Mouse (Mus musculus) adrenal gland, adult 2 months (tissue): ENCODE results near the gene Paox. TPM values are rescaled to one million over a fixed set of nuclear protein-coding genes. Genes with fewer than 3 reads are reported as not detected.
A peak's percentile ranks its signal among the peaks of the same experiment; 100 is the strongest.

ENCODE experiments used
- DNase-seq: peaks from one replicate; pipeline ENCODE4 v3.0.0; 2021
- long read RNA-seq: library from polyadenylated mRNA; stranded (forward); transcript quantifications from one replicate; pipeline ENCODE4 v2.0.0, GENCODE M21; 2021
- polyA plus RNA-seq: library from polyadenylated mRNA; depleted of rRNA; stranded (reverse); fragments of >200 nt; gene quantifications from 2 replicates; pipeline ENCODE4 v1.2.3, GENCODE M21; 2012; rRNA removed
- total RNA-seq, 2 experiments: library from RNA; stranded (reverse); gene quantifications; 2 replicates each; pipeline ENCODE4 v1.2.3; 2021

Gene Paox
- total RNA-seq (10 to 100 TPM; 19.4 to 22.6 TPM), polyA plus RNA-seq (14.9 and 18.9 TPM in 2 replicates)
- long read RNA-seq, full-length matches to known transcripts: 14 of 20 reads
- long read RNA-seq, partial matches to known transcripts: 2 of 20 reads
- long read RNA-seq, other reads (novel, unspliced or antisense): 4 of 20 reads

- DNase-seq: peak; percentile 86
These were observed at the start of gene Paox for GRCm38 (mm10) chr7:140115583-140116328. TSS of gene Paox (plus strand) at chr7:140115799.

- DNase-seq: no peak
These were observed 48.2 kb upstream of the Paox start for GRCm38 (mm10) chr7:140067397-140067796.

DNA sequence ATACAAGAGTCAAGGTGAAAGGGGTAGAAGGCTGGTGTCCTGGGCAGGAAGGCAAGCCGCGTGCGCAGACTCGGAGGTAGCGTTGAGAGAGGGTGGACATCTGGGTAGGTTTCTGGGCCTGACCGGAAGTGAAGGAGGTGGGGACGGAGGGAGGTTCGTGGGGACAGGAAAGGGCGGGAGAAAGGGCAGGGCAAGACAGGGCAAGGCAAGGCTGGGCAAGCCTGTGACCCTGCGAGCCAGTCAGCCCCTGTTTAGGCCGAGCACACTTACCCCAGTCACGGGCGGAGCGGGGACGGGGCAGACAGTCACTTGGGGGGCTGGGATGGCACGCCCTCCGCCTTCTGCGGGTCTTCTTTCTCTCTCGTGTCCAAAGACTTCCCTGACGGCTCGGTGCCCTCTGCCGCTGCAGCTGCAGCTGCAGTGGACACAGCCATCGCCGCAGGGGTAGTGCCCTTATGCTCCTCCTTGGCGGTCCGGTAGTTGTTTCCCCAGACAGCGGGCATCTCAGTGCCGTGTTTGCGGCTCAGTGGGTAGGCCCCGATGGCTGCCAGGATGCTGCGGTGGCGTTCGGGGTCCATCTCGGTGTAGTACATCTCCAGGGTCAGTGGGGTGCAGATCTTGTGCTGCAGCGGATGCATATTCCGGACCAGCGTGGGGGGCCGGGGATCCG, 45.4 kb upstream of the Paox start:
- peak; percentile 21 for DNase-seq

GRCm38 (mm10) chr7:140077698-140078097, 37.9 kb upstream of the Paox start:
- DNase-seq: no peak

GRCm38 (mm10) chr7:140078711-140079110, 36.9 kb upstream of the Paox start:
- peak; percentile 62 for DNase-seq

- DNase-seq: peak; percentile 89
These were observed 35.0 kb upstream of the Paox start for GRCm38 (mm10) chr7:140080503-140081156.

- no peak for DNase-seq
These were observed 34.0 kb upstream of the Paox start for GRCm38 (mm10) chr7:140081408-140082241.

DNA sequence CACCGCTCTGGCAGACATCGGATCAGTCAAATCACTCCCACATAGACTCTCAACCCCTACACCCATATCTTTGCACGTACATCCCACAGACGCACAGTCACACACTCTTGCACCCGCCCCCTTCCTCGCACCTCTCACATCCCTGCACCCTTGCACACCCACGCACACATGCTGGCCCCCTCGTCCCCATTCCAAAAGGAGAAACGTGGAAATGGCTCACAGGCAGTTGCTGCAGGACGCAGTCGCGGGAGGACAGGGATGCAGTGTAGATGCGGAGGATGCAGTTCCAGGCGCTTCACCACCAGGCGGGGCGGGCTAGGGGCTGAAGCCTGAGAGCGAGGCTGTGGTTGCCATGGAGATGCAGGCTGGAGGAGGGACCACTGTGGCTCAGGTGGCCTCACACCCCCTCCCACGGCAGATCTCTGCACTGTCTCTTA, 33.3 kb upstream of the Paox start, which contains the start of gene Caly:
Caly (minus strand) TSS at position 307 of the 437 bp plus-strand sequence.
- no peak for DNase-seq

GRCm38 (mm10) chr7:140090601-140091000, 25.0 kb upstream of the Paox start:
- no peak for DNase-seq

GRCm38 (mm10) chr7:140092924-140093528, 22.6 kb upstream of the Paox start, which contains the start of gene Prap1:
TSS of gene Prap1 (plus strand) at chr7:140093395.
- no peak for DNase-seq

DNA sequence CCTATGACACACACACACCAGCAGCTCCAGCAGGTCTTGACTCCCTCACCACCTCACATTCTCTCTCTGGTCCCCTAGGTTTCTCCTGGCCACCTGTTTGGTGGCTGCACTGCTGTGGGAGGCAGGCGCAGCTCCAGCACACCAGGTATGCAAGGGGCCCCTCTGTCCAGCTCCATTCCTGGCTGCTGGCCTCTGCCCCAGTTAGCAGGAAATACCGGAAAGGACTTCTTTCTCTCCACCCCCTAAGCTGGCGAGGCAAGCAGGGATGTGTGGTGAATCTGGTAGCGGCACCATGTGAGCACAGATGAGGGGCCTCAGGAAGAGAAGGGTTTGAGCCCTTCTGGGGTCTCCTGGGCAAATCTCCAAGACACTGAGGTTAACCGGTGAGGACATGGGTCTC, 20.6 kb upstream of the Paox start:
- DNase-seq: no peak

DNA sequence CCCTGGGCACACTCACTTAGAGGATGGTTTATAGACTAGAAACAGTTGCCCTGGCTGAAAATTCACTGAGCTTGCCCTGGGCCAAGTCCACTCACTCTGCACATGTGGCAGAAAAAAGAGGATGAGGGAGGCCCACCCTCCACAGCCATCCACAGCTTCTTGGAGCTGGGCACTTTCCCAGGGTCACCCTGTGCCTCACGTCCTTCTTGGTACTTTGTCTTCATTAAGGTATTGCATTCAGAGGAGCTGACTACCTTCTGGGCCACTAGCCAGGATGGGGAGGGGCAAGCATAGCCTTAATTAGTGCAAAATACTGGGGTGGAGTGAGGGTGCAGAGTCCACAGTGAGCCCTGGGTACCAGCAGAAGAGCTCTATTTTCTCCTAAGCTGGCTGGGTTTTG, 20.0 kb upstream of the Paox start:
- no peak for DNase-seq

DNA sequence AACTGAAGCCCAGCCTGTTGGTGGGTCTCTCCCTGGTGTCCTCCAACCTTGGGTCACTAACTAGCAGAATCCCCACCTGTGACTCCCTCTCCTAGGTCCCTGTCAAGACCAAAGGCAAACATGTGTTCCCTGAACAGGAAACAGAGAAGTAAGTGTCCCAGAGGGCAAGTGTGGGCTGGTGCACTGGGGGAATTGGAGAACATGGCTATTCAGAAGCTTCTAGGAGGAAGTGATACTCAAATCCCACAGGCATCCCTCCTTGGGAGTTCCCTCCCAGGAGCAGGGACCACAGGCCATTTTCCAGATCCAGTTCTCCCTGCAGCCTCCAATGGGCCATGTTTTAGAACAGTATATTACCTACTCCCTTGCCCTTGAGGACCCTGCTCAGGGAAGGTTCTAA, 19.5 kb upstream of the Paox start:
- no peak for DNase-seq

DNA sequence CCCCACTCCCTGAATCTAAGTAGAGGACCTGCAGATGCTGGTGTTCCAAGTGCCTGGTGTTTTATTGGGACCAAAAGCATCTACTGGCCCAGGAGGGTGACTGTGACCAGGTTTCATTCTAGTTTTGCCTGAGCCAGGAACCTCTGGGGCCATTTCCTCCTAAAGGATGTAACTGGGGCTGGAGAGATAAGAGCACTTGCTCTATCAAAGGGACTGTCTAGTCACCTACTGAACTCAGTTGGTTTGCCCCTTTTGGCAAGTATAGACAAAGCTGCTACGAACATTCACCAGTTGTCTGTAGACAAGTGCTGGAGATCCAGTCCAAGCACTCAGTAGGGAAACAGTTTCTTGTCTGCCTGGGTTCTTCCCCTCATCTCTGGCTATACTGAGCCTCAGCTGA, 17.1 kb upstream of the Paox start:
- no peak for DNase-seq

DNA sequence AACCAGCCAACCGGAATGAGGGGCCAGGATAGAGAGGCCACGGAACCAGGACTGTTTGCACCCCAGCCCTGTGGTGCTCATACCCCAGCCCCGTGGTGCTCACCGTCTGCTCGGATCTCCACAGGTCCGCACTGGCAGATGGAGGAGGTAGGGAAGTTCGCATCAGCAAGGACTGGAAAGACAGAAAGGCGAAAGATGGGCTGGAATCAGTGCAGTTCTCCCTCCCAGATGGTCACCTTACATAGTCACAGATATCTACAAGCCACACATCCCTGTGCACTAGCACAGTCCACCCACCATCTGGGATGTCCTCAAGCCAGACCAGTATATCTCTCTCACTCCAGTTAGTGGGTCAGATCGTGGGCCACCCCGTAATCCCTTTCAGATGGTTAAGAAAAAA, 14.1 kb upstream of the Paox start:
- no peak for DNase-seq

DNA sequence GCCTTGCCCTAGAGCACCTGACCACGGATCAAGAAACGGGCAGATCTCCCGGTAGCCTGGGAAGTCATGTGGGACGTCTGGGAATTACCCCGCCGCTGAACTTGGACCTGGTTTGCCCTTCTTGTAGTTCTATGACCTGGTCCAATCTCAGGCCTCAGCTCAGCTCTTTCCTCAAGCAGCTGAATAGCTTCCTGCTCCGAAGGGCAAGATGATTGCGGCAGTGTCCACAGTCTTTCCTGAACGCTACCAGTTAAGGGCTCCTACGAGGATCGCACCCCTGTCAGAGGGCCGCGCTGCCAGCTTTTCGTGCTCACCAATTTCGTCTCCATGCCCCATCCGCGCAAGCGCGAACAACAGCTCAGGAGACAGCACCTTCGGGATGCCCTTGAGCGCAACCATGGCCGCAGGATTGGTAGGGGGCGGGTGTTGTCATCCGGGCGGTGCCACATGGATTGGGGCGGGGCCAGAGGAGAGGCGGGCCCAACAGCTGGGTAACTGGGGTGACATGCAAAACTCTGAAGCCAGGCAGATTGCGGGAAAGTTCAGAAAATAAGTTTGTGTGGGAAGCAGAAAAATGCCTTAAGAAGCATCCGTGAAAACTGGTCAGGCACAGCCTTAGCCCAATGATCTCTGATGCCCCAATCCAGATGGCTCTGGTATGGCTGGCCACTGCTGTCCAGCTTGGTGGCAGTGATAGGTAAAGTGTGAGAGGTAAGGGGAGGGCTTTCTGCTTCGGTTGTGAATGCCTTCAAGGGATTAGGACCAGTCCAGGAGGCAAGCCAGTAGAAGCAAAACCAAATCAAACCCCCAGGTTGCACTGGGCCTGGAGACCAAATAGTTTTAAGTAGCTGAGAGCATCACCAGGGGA, 13.4 kb upstream of the Paox start, which contains the start of gene Fuom:
Fuom (minus strand) TSS at position 449 of the 868 bp plus-strand sequence.
- DNase-seq: peak; percentile 97

- DNase-seq: peak; percentile 73
These were observed 11.6 kb upstream of the Paox start for GRCm38 (mm10) chr7:140104009-140104408.

DNA sequence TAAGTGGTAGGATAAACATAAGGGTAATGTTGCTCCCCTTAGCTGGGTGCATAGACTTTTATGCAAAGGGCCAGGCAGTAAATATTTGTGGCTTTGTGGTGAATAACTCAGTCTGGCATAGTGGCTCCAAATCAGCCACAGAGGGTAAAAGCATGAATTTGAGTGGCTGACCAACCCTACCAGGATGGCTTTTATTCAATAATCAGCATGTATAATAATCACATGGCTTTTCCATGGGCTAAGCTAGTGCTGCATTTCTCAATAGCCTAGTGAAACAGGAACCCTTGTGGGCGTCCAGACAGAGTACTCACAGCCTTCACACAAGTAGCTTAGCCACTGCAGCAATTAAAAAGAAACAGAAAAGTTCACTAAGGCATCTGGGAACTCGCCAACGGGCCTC, 3.7 kb upstream of the Paox start:
- no peak for DNase-seq

DNA sequence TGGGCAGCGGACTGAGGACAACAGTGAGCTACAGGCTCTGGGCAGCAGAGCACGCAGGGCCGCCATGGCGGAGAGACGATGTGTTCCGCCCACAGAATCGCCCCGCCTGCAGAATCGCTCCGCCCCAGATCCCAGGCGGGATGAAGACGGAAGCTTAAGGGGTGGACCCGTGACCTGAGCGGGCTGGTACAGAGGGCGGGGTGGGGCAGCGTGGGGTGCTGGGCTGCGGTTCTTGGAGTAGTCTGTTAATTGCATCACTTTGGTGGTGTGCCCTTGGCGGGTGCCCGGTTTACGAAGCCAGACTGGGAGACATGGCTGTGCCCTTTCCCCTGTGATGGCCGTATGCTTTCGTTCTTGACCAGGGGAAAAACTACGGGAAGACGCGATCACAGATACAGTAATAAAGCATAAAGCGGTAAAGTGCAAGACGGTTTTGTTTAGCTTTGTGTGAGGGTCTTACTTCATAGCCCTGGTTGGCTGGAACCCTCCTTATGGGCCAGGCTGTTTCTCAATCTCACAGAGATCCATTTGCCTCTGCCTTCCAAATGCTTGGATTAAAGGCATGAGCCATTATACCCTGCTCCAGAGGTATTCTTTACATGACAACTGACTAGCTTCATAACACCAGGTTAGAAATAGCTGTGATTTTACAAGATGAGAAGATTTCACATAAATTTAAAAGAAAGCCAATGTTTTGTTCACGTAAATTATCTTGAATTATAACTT, 893 bp downstream of the Paox start, which contains the start of gene Echs1:
Echs1 (minus strand) TSS at position 148 of the 726 bp plus-strand sequence.
- peak; percentile 97 for DNase-seq
